Mouse (Mus musculus) bone marrow macrophage, adult 2 months (primary cell): ENCODE results near the gene Rtn4rl1. TPM values are rescaled to one million over a fixed set of nuclear protein-coding genes. Genes with fewer than 3 reads are reported as not detected.
A peak's percentile ranks its signal among the peaks of the same experiment; 100 is the strongest.
"Not testable (repeated sequence)": the region's sequence is repeated elsewhere in the genome, so short reads cannot be mapped to it uniquely, and the experiment has no call there.

ENCODE experiments used
- H3K27ac ChIP-seq: 2 replicates; pipeline ENCODE4 v1.5.1; 2012; ENCODE audit warnings: low read depth, low read length; ENCODE audit not compliant: insufficient read depth
- H3K4me1 ChIP-seq: 2 replicates; pipeline ENCODE4 v1.6.1; 2012; ENCODE audit warnings: low read length; ENCODE audit not compliant: control insufficient read depth, insufficient read depth
- H3K4me3 ChIP-seq: 2 replicates; pipeline ENCODE4 v1.5.1; 2012; ENCODE audit warnings: mild to moderate bottlenecking, low read length, moderate library complexity; ENCODE audit not compliant: insufficient read depth
- CTCF ChIP-seq: IDR thresholded peaks from 2 replicates; pipeline ENCODE4 v1.5.1; 2012; ENCODE audit warnings: low read depth, mild to moderate bottlenecking, low read length, moderate library complexity
- POLR2A ChIP-seq: IDR thresholded peaks from 2 replicates; pipeline ENCODE4 v1.6.1; 2012; ENCODE audit warnings: mild to moderate bottlenecking, low read depth, low read length, borderline replicate concordance
- polyA plus RNA-seq: library from polyadenylated mRNA; stranded (reverse); fragments of >200 nt; gene quantifications from 2 replicates; pipeline ENCODE4 v1.2.4, GENCODE M21; 2012; ENCODE audit not compliant: missing spikeins, insufficient read depth, insufficient read length

Rtn4rl1 gene
- polyA plus RNA-seq, 1 experiment = 1.6 TPM

GRCm38 (mm10) chr11:75281380-75282256 is 88.0 kb downstream of the Rtn4rl1 start:
- no peak overlapping the region for H3K4me3 ChIP-seq
- H3K4me1 ChIP-seq = no peaks in the 10 kb centered on the region
- no peak overlapping the region for H3K27ac ChIP-seq
- TF ChIP-seq CTCF (no peak), POLR2A (no peak)

GRCm38 (mm10) chr11:75282496-75283120 is 89.0 kb downstream of the Rtn4rl1 start:
- no peak overlapping the region for H3K27ac ChIP-seq
- H3K4me1 ChIP-seq = no peaks in the 10 kb centered on the region
- TF ChIP-seq CTCF (no peak), POLR2A (no peak)

GRCm38 (mm10) chr11:75283784-75284183 is 90.2 kb downstream of the Rtn4rl1 start:
- H3K4me1 ChIP-seq, H3K4me3 ChIP-seq: not testable (repeated sequence)

More at GRCm38 (mm10) chr11:75282496-75283120, 89.0 kb downstream of the Rtn4rl1 start:
- H3K4me3 ChIP-seq = no peak overlapping the region

GRCm38 (mm10) chr11:75285893-75286467 is 92.4 kb downstream of the Rtn4rl1 start:
- TF ChIP-seq POLR2A (no peak), CTCF (no peak)
- Histone ChIP-seq H3K4me3 (no peak overlapping the region), H3K27ac (no peak overlapping the region), H3K4me1 (no peaks in the 10 kb centered on the region)

More at GRCm38 (mm10) chr11:75283784-75284183, 90.2 kb downstream of the Rtn4rl1 start:
- not testable (repeated sequence) for H3K27ac ChIP-seq

GRCm38 (mm10) chr11:75286868-75287267 is 93.3 kb downstream of the Rtn4rl1 start:
- no peaks in the 10 kb centered on the region for H3K4me1 ChIP-seq
- no peak overlapping the region for H3K27ac ChIP-seq
- TF ChIP-seq POLR2A (no peak), CTCF (no peak)

GRCm38 (mm10) chr11:75287940-75288339 is 94.4 kb downstream of the Rtn4rl1 start:
- H3K4me1 ChIP-seq = no peaks in the 10 kb centered on the region
- no peak overlapping the region for H3K4me3 ChIP-seq
- TF ChIP-seq POLR2A (no peak), CTCF (no peak)
- no peak overlapping the region for H3K27ac ChIP-seq

More at GRCm38 (mm10) chr11:75286868-75287267, 93.3 kb downstream of the Rtn4rl1 start:
- no peak overlapping the region for H3K4me3 ChIP-seq

GRCm38 (mm10) chr11:75288517-75288916 is 94.9 kb downstream of the Rtn4rl1 start:
- Histone ChIP-seq H3K4me1 (no peaks in the 10 kb centered on the region), H3K4me3 (no peak overlapping the region), H3K27ac (no peak overlapping the region)
- TF ChIP-seq POLR2A = no peak

GRCm38 (mm10) chr11:75289120-75289519 is 95.5 kb downstream of the Rtn4rl1 start:
- H3K4me1 ChIP-seq = no peaks in the 10 kb centered on the region
- TF ChIP-seq CTCF (no peak), POLR2A (no peak)
- H3K4me3 ChIP-seq = no peak overlapping the region
- H3K27ac ChIP-seq = no peak overlapping the region

GRCm38 (mm10) chr11:75290566-75291271 is 97.1 kb downstream of the Rtn4rl1 start:
- no peak overlapping the region for H3K27ac ChIP-seq
- TF ChIP-seq POLR2A = no peak
- TF ChIP-seq CTCF = peak; percentile 43; the same call in 1 of the 2 replicates
- H3K4me3 ChIP-seq = no peak overlapping the region
- peaks cover 4% of the 10 kb centered on the region for H3K4me1 ChIP-seq
